Mouse (Mus musculus): ENCODE data around the gene Prkrip1. TPM values are rescaled to one million over a fixed set of nuclear protein-coding genes. Genes with fewer than 3 reads are reported as not detected.

Gene Prkrip1
- total RNA-seq, 2 experiments from 2014 or later = 38.7 to 48.9 TPM

Other genes with a start within 250 kb of the Prkrip1 start
- gene Ssc4d, start 224.4 kb downstream of the Prkrip1 start, total RNA-seq (2021) = 1 to 10 TPM; 3.3 to 4.3 TPM
- gene Zp3, start 218.9 kb downstream of the Prkrip1 start, total RNA-seq (2021) = not detected
- 10 to 100 TPM; 12.8 to 18.7 TPM for gene Dtx2, start 204.2 kb downstream of the Prkrip1 start, total RNA-seq (2021)
- gene Upk3b, start 160.5 kb downstream of the Prkrip1 start, total RNA-seq (2021) = 10 to 100 TPM in 1 of 2 experiments, 1 to 10 TPM in 1; 7.4 to 14.0 TPM
- not detected for gene Upk3bl, start 144.5 kb downstream of the Prkrip1 start, total RNA-seq (2021)
- gene Rasa4, start 115.0 kb downstream of the Prkrip1 start, total RNA-seq (2021) = 10 to 100 TPM; 11.9 to 14.7 TPM
- gene Polr2j, start 82.3 kb downstream of the Prkrip1 start, total RNA-seq (2021) = 10 to 100 TPM; 70.3 to 78.0 TPM
- 10 to 100 TPM; 11.0 to 11.4 TPM for gene Lrwd1, start 62.9 kb downstream of the Prkrip1 start, total RNA-seq (2021)
- 1 to 10 TPM; 8.3 to 8.5 TPM for gene Alkbh4, start 62.8 kb downstream of the Prkrip1 start, total RNA-seq (2021)
- gene Orai2, start 28.2 kb downstream of the Prkrip1 start, total RNA-seq (2021) = 1 to 10 TPM; 2.7 to 3.4 TPM
- gene Sh2b2, start 47.6 kb upstream of the Prkrip1 start, total RNA-seq (2021) = 10 to 100 TPM; 21.8 to 85.0 TPM

Measured in adrenal gland, adult 18-20 months (tissue).